Mouse (Mus musculus) liver, embryonic 14.5 days (tissue): ENCODE results near the gene Macf1. TPM values are rescaled to one million over a fixed set of nuclear protein-coding genes. Genes with fewer than 3 reads are reported as not detected.

Source experiments
- ATAC-seq: fragments of 200-750 bp; cut with Nextera tagmentation; 2 replicates; pipeline ENCODE4 v1.8.0; 2017; ENCODE audit warnings: moderate number of reproducible peaks, mild to moderate bottlenecking, moderate library complexity; ENCODE audit not compliant: insufficient read depth
- DNase-seq, 3 experiments: peaks; one replicate each; pipeline ENCODE4 v3.0.0-alpha.2; 2012 to 2013; ENCODE audit warnings: low read depth in 3 of 3, low spot score in 3 of 3
- H3K27ac ChIP-seq: fragments of 300-500 bp; sonication (generic); 2 replicates; pipeline ENCODE4 v1.5.1; 2014; ENCODE audit warnings: moderate library complexity, mild to moderate bottlenecking, control low read depth, inconsistent platforms
- H3K27me3 ChIP-seq: fragments of 300-500 bp; sonication (generic); 2 replicates; pipeline ENCODE4 v1.6.1; 2014; ENCODE audit warnings: mild to moderate bottlenecking, low read length, moderate library complexity; ENCODE audit not compliant: control insufficient read depth, insufficient read depth
- H3K36me3 ChIP-seq: fragments of 300-500 bp; sonication (generic); replicated peaks from 2 replicates; pipeline ENCODE4 v1.6.1; 2014; ENCODE audit warnings: low read depth; ENCODE audit not compliant: control insufficient read depth, insufficient read depth
- H3K4me1 ChIP-seq, 2 experiments: fragments of 200-500 bp in 1 of 2; fragments of 300-500 bp in 1 of 2; sonication (generic) in 1 of 2; replicated peaks; 2 replicates each; pipeline ENCODE4 v1.6.1; 2012 to 2014; ENCODE audit warnings: antibody characterized with exemption in 1 of 2, inconsistent platforms in 1 of 2, low read length in 1 of 2; ENCODE audit not compliant: control insufficient read depth in 2 of 2, insufficient read depth in 2 of 2
- H3K4me2 ChIP-seq: fragments of 300-500 bp; sonication (generic); 2 replicates; pipeline ENCODE4 v1.6.1; 2014; ENCODE audit warnings: low read depth, mild to moderate bottlenecking, control low read depth, moderate library complexity
- H3K4me3 ChIP-seq, 2 experiments: fragments of 200-500 bp in 1 of 2; fragments of 300-500 bp in 1 of 2; sonication (generic) in 1 of 2; 2 replicates each; pipeline ENCODE4 v1.5.1; 2012 to 2014; ENCODE audit warnings: low read depth in 2 of 2, low read length in 2 of 2, mild to moderate bottlenecking in 2 of 2, control low read depth in 1 of 2, inconsistent platforms in 1 of 2, moderate library complexity in 1 of 2; ENCODE audit not compliant: insufficient read depth in 1 of 2
- H3K9ac ChIP-seq: fragments of 300-500 bp; sonication (generic); replicated peaks from 2 replicates; pipeline ENCODE4 v1.6.1; 2014; ENCODE audit warnings: mild to moderate bottlenecking, control low read depth, moderate library complexity
- H3K9me3 ChIP-seq: fragments of 300-500 bp; sonication (generic); 2 replicates; pipeline ENCODE4 v1.6.1; 2016; ENCODE audit warnings: low read length, mixed read lengths; ENCODE audit not compliant: control insufficient read depth
- CTCF ChIP-seq: IDR thresholded peaks from 2 replicates; pipeline ENCODE4 v1.5.1; 2016; ENCODE audit warnings: antibody characterized with exemption, low read depth, control low read depth
- EP300 ChIP-seq: IDR thresholded peaks from 2 replicates; pipeline ENCODE4 v1.6.1; 2016; ENCODE audit warnings: antibody characterized with exemption, low read depth
- WGBS: fragments of 180-500 bp; shearing (Covaris S2); extraction: QIAGEN DNeasy Blood & Tissue Kit; methylation state at CpG from one replicate; pipeline ENCODE4 v1.1.7; 2014; ENCODE audit not compliant: insufficient replicate concordance; 5-methylcytosine and 5-hydroxymethylcytosine counted together
- microRNA-seq: library from miRNA; unstranded; fragments of <30 nt; microRNA quantifications from one replicate; pipeline ENCODE4, GENCODE M21; 2016
- polyA plus RNA-seq, 2 experiments: library from polyadenylated mRNA; depleted of rRNA in 1 of 2; stranded (reverse) in 1 of 2; unstranded in 1 of 2; fragments of >200 nt; fragmentation: Nextera tagmentation in 1 of 2; extraction: Ambion mirVana in 1 of 2; gene quantifications; 2 replicates each; pipeline versions ENCODE4 v1.2.1 to v1.2.3; 2012 to 2014

Gene Macf1
- polyA plus RNA-seq, 2 experiments = 13.4 to 15.1 TPM

GRCm38 (mm10) chr4:123306999-123307398, 377.2 kb downstream of the Macf1 start:
- Histone ChIP-seq H3K36me3 (peaks cover 26% of the 10 kb centered on the region), H3K27ac (no peak overlapping the region), H3K4me2 (no peak overlapping the region), H3K27me3 (no peaks in the 10 kb centered on the region), H3K4me3 (no peak overlapping the region), H3K4me1 (no peaks in the 10 kb centered on the region), H3K9me3 (no peaks in the 10 kb centered on the region; the same call in 1 of the 2 replicates), H3K9ac (no peak overlapping the region)
- ATAC-seq (no peak), DNase-seq (no peak)
- TF ChIP-seq CTCF (no peak), EP300 (no peak)
- WGBS = 88% methylated on average over 10 of the region's 10 CpGs

GRCm38 (mm10) chr4:123305789-123306188, 378.4 kb downstream of the Macf1 start:
- ATAC-seq = peak; percentile 27
- TF ChIP-seq EP300 (no peak), CTCF (peak; percentile 82)
- Histone ChIP-seq H3K36me3 (peaks cover 38% of the 10 kb centered on the region), H3K4me3 (no peak overlapping the region), H3K27ac (no peak overlapping the region), H3K4me2 (no peak overlapping the region), H3K4me1 (no peaks in the 10 kb centered on the region), H3K27me3 (no peaks in the 10 kb centered on the region), H3K9me3 (no peaks in the 10 kb centered on the region; the same call in 1 of the 2 replicates), H3K9ac (no peak overlapping the region)
- 13% methylated on average over 3 of the region's 3 CpGs for WGBS
- DNase-seq = peak in 1 of 3 experiments; percentile 36

Small RNA genes lying within 50 kb of the gene (microRNA-seq; reads per million reads assigned to microRNA genes)
- gene Mir6398 = not detected

Other genes starting within 250 kb of the Macf1 start
- gene Ndufs5, start 33.8 kb upstream of the Macf1 start, polyA plus RNA-seq (2012; rRNA removed) = 65.8 and 108 TPM in 2 replicates
- 188 and 189 TPM in 2 replicates for gene Ndufs5, start 33.8 kb upstream of the Macf1 start, polyA plus RNA-seq (2014; fragmentation: Nextera tagmentation; extraction: Ambion mirVana)
- 11.1 and 15.6 TPM in 2 replicates for gene Akirin1, start 66.0 kb upstream of the Macf1 start, polyA plus RNA-seq (2012; rRNA removed)
- gene Akirin1, start 66.0 kb upstream of the Macf1 start, polyA plus RNA-seq (2014; fragmentation: Nextera tagmentation; extraction: Ambion mirVana) = 24.5 and 25.5 TPM in 2 replicates
- not detected in 2 replicates for gene Rhbdl2, start 103.5 kb upstream of the Macf1 start, polyA plus RNA-seq (2012; rRNA removed)
- gene Rhbdl2, start 103.5 kb upstream of the Macf1 start, polyA plus RNA-seq (2014; fragmentation: Nextera tagmentation; extraction: Ambion mirVana) = not detected in 2 replicates
- not detected in 2 replicates for gene 4933427I04Rik, start 175.3 kb upstream of the Macf1 start, polyA plus RNA-seq (2012; rRNA removed)
- not detected in 2 replicates for gene 4933427I04Rik, start 175.3 kb upstream of the Macf1 start, polyA plus RNA-seq (2014; fragmentation: Nextera tagmentation; extraction: Ambion mirVana)
- gene Mycbp, start 220.5 kb upstream of the Macf1 start, polyA plus RNA-seq (2012; rRNA removed) = 16.3 and 34.1 TPM in 2 replicates
- gene Mycbp, start 220.5 kb upstream of the Macf1 start, polyA plus RNA-seq (2014; fragmentation: Nextera tagmentation; extraction: Ambion mirVana) = 61.0 and 65.8 TPM in 2 replicates
- 12.8 and 17.4 TPM in 2 replicates for gene Rragc, start 233.1 kb upstream of the Macf1 start, polyA plus RNA-seq (2012; rRNA removed)
- gene Rragc, start 233.1 kb upstream of the Macf1 start, polyA plus RNA-seq (2014; fragmentation: Nextera tagmentation; extraction: Ambion mirVana) = 18.4 and 19.8 TPM in 2 replicates
- not detected in 2 replicates for gene 4930535I16Rik, start 233.7 kb upstream of the Macf1 start, polyA plus RNA-seq (2012; rRNA removed)
- not detected in 2 replicates for gene 4930535I16Rik, start 233.7 kb upstream of the Macf1 start, polyA plus RNA-seq (2014; fragmentation: Nextera tagmentation; extraction: Ambion mirVana)